8 mouse cellular contexts compared by ENCODE assay signal in genomic region chr3:100161665-100162314, GRCm38 (mm10). TPM values are rescaled to one million over a fixed set of nuclear protein-coding genes. Genes with fewer than 3 reads are reported as not detected.
A peak's percentile ranks its signal among the peaks of the same experiment; 100 is the strongest.
DNase-seq lines count a peak whose midpoint lies in the region; ATAC-seq and TF ChIP-seq lines count a peak whose summit lies in the region.

No protein-coding gene starts in this region.

- no peak overlapping the region for H3K27ac ChIP-seq in kidney, embryonic 14.5 days (ENCODE audit: low read depth, low read length)
- peak overlapping the region; percentile 96; the same call in 1 of the 2 replicates for H3K27ac ChIP-seq in bone marrow, adult 2 months (ENCODE audit: control insufficient read depth, insufficient read depth, low read depth, low read length, poor library complexity)
- H3K27ac ChIP-seq in hindbrain, embryonic 14.5 days: no peak overlapping the region; the same call in 1 of the 2 replicates
- H3K27ac ChIP-seq in midbrain, postnatal 0 days (ENCODE audit: low read depth, low read length): no peak overlapping the region

- ATAC-seq in kidney, embryonic 14.5 days (ENCODE audit: low FRiP score, low TSS enrichment): no peak
- ATAC-seq in hindbrain, embryonic 14.5 days (ENCODE audit: low FRiP score): no peak
- ATAC-seq in midbrain, postnatal 0 days (ENCODE audit: low FRiP score): no peak; the same call in 1 of the 2 replicates
- no peak for ATAC-seq in erythroid progenitor cell, adult 5-6 weeks (replicated peaks; ENCODE audit: low FRiP score, poor library complexity, severe bottlenecking)

- WGBS in kidney, embryonic 14.5 days: 2% methylated on average over 35 of the region's 35 CpGs
- WGBS in bone marrow, adult 2 months: under 1% methylated on average over 35 of the region's 35 CpGs
- 2% methylated on average over 33 of the region's 35 CpGs for WGBS in hindbrain, embryonic 14.5 days
- 1% methylated on average over 35 of the region's 35 CpGs for WGBS in midbrain, postnatal 0 days

- H3K4me1 ChIP-seq in kidney, embryonic 14.5 days (ENCODE audit: control insufficient read depth, insufficient read depth, low read length): no peaks in the 10 kb centered on the region; the same call in 1 of the 2 replicates
- no peaks in the 10 kb centered on the region; the same call in 1 of the 2 replicates for H3K4me1 ChIP-seq in bone marrow, adult 2 months (ENCODE audit: control insufficient read depth, insufficient read depth, low read length)
- peaks cover 16% of the 10 kb centered on the region for H3K4me1 ChIP-seq in hindbrain, embryonic 14.5 days (replicated peaks; ENCODE audit: control insufficient read depth, insufficient read depth, low read length)
- H3K4me1 ChIP-seq in midbrain, postnatal 0 days (ENCODE audit: insufficient read depth, low read length): peaks cover 4% of the 10 kb centered on the region

- no peak for TF ChIP-seq CTCF in bone marrow, adult 2 months (IDR thresholded peaks at IDR 0.05; ENCODE audit: control insufficient read depth, insufficient read depth, low read length)
- TF ChIP-seq CTCF in midbrain, postnatal 0 days (IDR thresholded peaks at IDR 0.05): no peak

- peak overlapping the region; percentile 79 for H3K4me2 ChIP-seq in kidney, embryonic 14.5 days (replicated peaks; ENCODE audit: low read depth, low read length)
- peak overlapping the region; percentile 60 for H3K4me2 ChIP-seq in hindbrain, embryonic 14.5 days (replicated peaks)
- peak overlapping the region; percentile 80 for H3K4me2 ChIP-seq in midbrain, postnatal 0 days (ENCODE audit: low read depth, low read length, poor library complexity, severe bottlenecking)

- peaks cover 31% of the 10 kb centered on the region for H3K36me3 ChIP-seq in kidney, embryonic 14.5 days (ENCODE audit: control insufficient read depth, insufficient read depth, low read length)
- H3K36me3 ChIP-seq in hindbrain, embryonic 14.5 days (replicated peaks; ENCODE audit: control insufficient read depth, insufficient read depth): peaks cover 32% of the 10 kb centered on the region
- H3K36me3 ChIP-seq in midbrain, postnatal 0 days (ENCODE audit: insufficient read depth, low read length): peaks cover 18% of the 10 kb centered on the region

- H3K9me3 ChIP-seq in kidney, embryonic 14.5 days (ENCODE audit: control insufficient read depth, low read length): no peaks in the 10 kb centered on the region
- H3K9me3 ChIP-seq in hindbrain, embryonic 14.5 days (ENCODE audit: control insufficient read depth, low read length): no peaks in the 10 kb centered on the region
- no peaks in the 10 kb centered on the region for H3K9me3 ChIP-seq in midbrain, postnatal 0 days (ENCODE audit: low read length)

- no peak for TF ChIP-seq POLR2A in bone marrow, adult 2 months (IDR thresholded peaks at IDR 0.05; ENCODE audit: borderline replicate concordance, control insufficient read depth, low read depth, low read length)

- H3K9ac ChIP-seq in kidney, embryonic 14.5 days (ENCODE audit: low read depth, low read length): peak overlapping the region; percentile 79
- peak overlapping the region; percentile 80 for H3K9ac ChIP-seq in hindbrain, embryonic 14.5 days
- H3K9ac ChIP-seq in midbrain, postnatal 0 days (replicated peaks; ENCODE audit: low read length, poor library complexity, severe bottlenecking): peak overlapping the region; percentile 52

- H3K27me3 ChIP-seq in kidney, embryonic 14.5 days (ENCODE audit: control insufficient read depth, insufficient read depth, low read length): no peaks in the 10 kb centered on the region
- no peaks in the 10 kb centered on the region for H3K27me3 ChIP-seq in hindbrain, embryonic 14.5 days (ENCODE audit: control insufficient read depth, insufficient read depth, low read length)
- H3K27me3 ChIP-seq in midbrain, postnatal 0 days (ENCODE audit: insufficient read depth, low read length): no peaks in the 10 kb centered on the region

- peak overlapping the region; percentile 90 for H3K4me3 ChIP-seq in kidney, embryonic 14.5 days (ENCODE audit: low read length)
- H3K4me3 ChIP-seq in bone marrow, adult 2 months (replicated peaks; ENCODE audit: control insufficient read depth, low read depth, low read length): peak overlapping the region; percentile 81
- peak overlapping the region; percentile 82 for H3K4me3 ChIP-seq in hindbrain, embryonic 14.5 days (replicated peaks; ENCODE audit: low read length)
- peak overlapping the region; percentile 65 for H3K4me3 ChIP-seq in midbrain, postnatal 0 days (ENCODE audit: low read depth, low read length)

- no peak for DNase-seq in kidney, postnatal 10 days
- peak; percentile 24 for DNase-seq in hindbrain, embryonic 14.5 days (ENCODE audit: low spot score)
- DNase-seq in midbrain, postnatal 0 days (ENCODE audit: low spot score): peak; percentile 3
- no peak for DNase-seq in testis, postnatal 10 days (ENCODE audit: low spot score)
- DNase-seq in adrenal gland, adult (ENCODE audit: inconsistent age in 2 of 2, low spot score in 1 of 2): no peak

RNA-seq across cellular contexts. Expression of gene Gdap2, which starts 0.4 kb away (rescaled TPM):
- polyA plus RNA-seq in kidney, embryonic 14.5 days (2014; fragmentation: Nextera tagmentation; extraction: Ambion mirVana): 18.7 and 24.6 TPM in 2 replicates
- polyA plus RNA-seq in bone marrow, adult 2 months (2011; ENCODE audit: insufficient read depth, insufficient read length, low replicate concordance, missing spikeins): 10.9 and 14.3 TPM in 2 replicates
- 38.2 and 41.8 TPM in 2 replicates for polyA plus RNA-seq in hindbrain, embryonic 14.5 days (2014; fragmentation: Nextera tagmentation; extraction: Ambion mirVana)
- total RNA-seq in midbrain, postnatal 0 days (2014; rRNA removed): 33.8 and 47.3 TPM in 2 replicates
- 21.6 and 24.4 TPM in 2 replicates for polyA plus RNA-seq in midbrain, postnatal 0 days (2015; fragmentation: Nextera tagmentation; extraction: Ambion mirVana)
- 16.6 and 32.7 TPM in 2 replicates for total RNA-seq in erythroid progenitor cell, adult 5-6 weeks (2015; ENCODE audit: low replicate concordance)
- total RNA-seq in erythroid progenitor cell, adult 5-6 weeks (2017; ENCODE audit: low replicate concordance): 9.8 and 20.7 TPM in 2 replicates

RNA-seq across cellular contexts. Expression of gene Wdr3, which starts 0.4 kb away (rescaled TPM):
- 31.6 and 45.3 TPM in 2 replicates for polyA plus RNA-seq in kidney, embryonic 14.5 days (2014; fragmentation: Nextera tagmentation; extraction: Ambion mirVana)
- 10.7 and 16.3 TPM in 2 replicates for polyA plus RNA-seq in bone marrow, adult 2 months (2011; ENCODE audit: insufficient read depth, insufficient read length, low replicate concordance, missing spikeins)
- polyA plus RNA-seq in hindbrain, embryonic 14.5 days (2014; fragmentation: Nextera tagmentation; extraction: Ambion mirVana): 30.6 and 36.4 TPM in 2 replicates
- total RNA-seq in midbrain, postnatal 0 days (2014; rRNA removed): 13.8 and 20.0 TPM in 2 replicates
- polyA plus RNA-seq in midbrain, postnatal 0 days (2015; fragmentation: Nextera tagmentation; extraction: Ambion mirVana): 20.6 and 22.9 TPM in 2 replicates
- 7.5 and 8.3 TPM in 2 replicates for total RNA-seq in erythroid progenitor cell, adult 5-6 weeks (2015; ENCODE audit: low replicate concordance)
- total RNA-seq in erythroid progenitor cell, adult 5-6 weeks (2017; ENCODE audit: low replicate concordance): 14.5 and 18.5 TPM in 2 replicates

Comparison
In these comparisons a context has a peak if more than half of its experiments do, and no peak if none do; other contexts are left out.
1. DNase-seq: peak in hindbrain, embryonic 14.5 days (single experiment) and midbrain, postnatal 0 days (single experiment); none in kidney, postnatal 10 days (single experiment), testis, postnatal 10 days (single experiment) and adrenal gland, adult (0 of 2).
2. Peak in every context shown above with its lines, with median percentiles within 50 percentile points of each other: H3K4me2 ChIP-seq, H3K4me3 ChIP-seq and H3K9ac ChIP-seq.